Mouse (Mus musculus): ENCODE measurements around the gene Pop7.

Gene Pop7

DNA sequence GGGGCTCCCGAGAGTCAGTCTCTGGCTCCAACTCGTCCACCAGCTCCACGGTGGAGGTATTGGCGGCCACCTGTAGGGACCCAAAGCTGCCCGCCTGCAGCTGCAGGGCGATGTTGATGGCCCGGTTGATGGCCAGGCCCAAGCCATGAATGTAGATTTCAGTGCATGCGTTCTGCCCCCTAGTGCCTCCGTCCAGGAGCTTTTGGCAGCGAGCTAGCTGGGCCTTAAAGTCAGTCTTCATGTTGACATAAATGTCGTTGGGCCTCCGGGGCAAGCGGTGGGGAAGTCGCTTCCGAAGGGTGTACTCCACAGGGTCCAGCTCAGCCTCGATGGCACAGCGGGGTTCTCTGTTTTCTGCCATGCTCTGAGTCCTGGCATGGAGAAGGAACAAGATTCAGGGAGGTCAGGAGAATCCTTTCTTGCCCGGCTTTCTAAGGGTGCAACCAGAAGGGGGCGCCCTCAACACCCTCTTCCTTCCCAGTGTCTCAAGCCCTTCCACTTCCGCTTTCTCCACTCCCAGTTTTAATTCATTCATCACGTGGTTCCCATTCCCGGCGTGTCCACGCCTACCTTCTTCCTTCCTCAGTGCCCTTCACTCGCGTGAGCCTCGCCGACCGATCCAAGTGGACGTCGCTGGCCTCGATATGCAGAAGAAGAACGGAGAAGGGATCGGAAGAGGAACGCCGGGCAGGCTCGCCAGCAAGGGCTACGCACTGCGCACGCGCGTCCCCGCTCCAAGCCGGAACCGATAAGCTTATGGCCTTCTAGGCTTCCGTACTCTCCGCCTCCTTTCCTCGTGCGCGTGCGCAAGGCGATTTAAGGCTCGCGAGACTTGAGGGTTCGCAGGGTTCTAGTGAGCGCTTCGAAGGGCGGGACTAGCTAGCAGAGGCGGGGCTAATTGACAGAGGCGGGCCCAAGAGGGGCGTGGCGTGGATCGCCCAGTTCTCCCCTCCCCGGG is at the start of gene Pop7:
Pop7 (minus strand) TSS at position 810 of the 958 bp plus-strand sequence.
- peak; percentile 100 for DNase-seq

DNA sequence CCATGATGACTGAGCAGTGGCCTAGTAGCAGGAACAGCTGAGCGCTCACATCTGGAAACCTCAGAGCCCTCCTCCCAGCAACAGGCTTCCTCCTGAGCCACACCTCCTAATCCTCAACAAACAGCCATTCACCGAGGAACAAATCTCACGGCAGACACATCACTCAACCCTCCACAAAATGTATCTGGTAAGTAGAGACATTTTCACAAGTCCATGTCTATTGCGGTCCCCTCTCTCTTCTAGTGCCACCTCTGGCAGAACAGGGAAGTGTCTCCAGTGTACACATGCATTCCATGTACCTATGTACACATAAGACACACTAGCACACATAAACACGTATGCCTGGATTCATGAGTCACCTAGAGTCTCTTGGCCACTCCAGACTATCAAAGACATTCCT is 48.8 kb upstream of the Pop7 start:
- peak; percentile 77 for DNase-seq

- no peak for DNase-seq
These were observed 47.5 kb upstream of the Pop7 start for GRCm38 (mm10) chr5:137549840-137550239.

DNA sequence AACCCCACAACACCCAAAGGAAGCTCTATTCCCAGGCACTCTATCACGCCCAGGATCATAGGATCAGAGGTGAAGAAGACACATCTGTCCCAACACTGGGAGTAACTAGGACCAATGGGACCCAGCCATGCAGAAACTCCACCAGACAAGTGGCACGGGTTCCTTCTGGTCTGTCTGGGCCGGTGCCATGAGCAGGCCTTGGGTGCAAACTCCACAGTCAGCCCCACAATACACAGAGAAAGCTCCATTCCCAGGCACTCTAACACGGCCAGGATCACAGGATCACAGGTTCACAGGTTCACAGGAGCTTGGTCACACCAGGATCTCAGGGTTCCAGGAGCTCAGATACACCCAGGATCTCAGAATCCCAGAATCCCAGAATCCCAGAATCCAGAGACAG is 43.3 kb upstream of the Pop7 start:
- peak; percentile 73 for DNase-seq

DNA sequence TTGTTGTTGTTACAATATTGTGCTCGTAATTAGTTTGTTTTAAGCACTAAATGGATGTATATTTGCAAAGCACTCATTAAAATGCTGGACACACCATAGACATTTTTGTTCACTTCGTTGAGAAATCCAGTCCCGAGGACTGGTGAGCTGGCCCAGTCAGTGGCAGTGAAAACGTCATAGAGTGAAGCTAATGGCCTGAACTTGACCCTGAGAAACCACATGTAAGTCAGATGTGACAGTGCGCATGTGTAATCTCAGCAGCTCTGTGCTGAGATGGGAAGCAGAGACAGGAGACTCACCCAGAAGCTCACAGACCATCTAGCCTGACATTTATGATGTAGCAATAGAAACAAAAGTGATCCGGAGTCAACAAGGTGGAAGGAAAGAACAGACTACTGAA is 42.6 kb upstream of the Pop7 start:
- DNase-seq: peak; percentile 19

DNA sequence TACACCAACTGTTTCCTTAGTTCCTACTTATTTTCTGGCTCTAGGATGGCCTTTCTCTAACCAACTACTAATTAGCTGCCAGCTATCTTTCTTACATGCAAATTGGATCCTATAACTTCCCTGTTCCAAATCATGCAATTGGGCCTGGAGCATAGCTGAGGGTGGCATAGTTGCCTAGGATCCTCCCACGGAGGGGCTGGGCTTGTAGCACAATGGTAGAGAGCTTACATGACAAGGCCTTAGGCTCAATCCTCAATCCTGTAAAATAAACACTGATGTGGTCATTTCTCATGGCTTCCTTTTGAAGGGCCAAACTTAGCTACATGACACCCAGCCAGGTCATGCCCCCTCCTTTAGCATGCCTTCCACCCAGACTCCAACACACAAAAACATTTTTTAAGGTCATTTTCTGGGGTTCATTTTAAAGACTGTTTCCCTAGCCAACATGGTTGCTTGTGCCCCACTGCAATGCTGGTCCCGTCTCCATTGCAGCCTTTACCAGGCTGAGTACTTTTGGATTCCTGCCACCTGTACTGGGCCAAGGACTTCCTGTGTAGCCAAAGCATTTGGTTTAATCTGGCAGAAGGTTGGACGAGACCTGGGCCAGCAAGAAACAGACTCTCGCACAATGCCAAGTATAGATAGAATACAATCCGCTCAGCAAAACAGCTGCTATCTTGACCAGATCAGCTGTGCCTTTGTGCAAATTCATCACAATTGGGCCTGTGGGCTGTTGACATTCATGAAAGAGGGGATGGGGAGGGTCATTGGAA is 39.6 kb upstream of the Pop7 start:
- peak; percentile 86 for DNase-seq

GRCm38 (mm10) chr5:137540991-137541390 is 38.7 kb upstream of the Pop7 start:
- DNase-seq: peak; percentile 13

DNA sequence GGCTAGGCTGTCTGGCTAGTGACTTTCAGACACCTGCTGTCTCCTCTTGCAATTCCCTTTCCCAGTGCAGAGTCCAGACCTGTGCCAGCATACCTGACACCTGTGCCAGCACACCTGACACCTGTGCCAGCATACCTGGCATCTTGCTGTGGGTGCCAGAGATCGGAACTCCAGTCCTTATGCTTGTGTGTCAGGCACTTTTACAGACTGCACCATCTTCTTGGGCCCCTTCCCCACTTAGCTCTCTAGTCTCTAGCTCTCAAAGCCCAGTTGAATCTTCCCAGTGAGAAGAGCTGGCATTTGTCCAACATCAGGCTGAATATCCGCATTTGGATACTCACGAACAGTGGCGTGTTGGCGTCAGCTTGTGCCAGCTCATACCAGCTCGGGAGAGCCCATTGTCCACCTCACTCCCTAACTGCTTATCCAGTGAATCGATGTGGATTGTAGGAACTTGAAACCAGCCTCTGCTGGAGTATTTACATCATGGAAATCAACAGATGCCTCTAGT is 37.0 kb upstream of the Pop7 start:
- peak; percentile 87 for DNase-seq

DNA sequence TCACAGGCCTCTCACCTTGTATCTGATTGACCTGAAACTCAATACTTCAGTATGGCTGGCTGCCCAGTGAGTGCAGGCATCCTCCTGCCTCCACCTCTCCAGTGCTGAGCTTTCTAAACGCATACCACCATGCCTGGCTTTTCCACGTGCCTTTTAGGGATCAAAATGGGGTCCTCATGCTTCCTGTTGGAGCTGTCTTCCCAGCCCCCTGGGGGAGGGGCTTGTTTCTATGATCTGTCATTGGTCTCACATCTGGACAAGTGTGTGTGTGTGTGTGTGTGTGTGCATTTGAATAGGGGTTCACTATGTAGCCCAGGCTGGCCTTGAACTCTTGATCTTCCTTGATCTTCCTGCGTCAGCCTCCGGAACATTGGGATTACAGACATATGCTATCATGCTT is 35.1 kb upstream of the Pop7 start:
- peak; percentile 65 for DNase-seq

- DNase-seq: peak; percentile 57
These were observed 33.0 kb upstream of the Pop7 start for GRCm38 (mm10) chr5:137535318-137535717.

DNA sequence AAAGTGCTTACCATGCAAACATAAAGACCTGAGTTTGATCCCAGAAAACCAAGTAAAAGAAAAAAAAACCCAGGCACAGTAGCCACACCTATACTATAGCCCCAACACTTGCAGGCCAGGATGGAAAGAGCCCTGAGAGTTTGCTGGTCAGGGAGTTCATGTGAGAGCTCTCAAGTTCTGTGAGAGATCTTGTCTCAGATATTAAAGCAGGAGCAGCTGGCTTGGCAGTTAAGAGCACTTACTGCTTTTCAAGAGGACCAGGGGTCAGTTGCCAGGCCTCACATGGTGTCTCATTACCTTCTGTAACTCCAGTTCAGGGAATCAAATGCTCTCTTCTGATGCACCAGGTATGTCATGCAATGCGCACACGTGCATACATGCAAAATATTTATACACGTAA is 32.4 kb upstream of the Pop7 start:
- no peak for DNase-seq

DNA sequence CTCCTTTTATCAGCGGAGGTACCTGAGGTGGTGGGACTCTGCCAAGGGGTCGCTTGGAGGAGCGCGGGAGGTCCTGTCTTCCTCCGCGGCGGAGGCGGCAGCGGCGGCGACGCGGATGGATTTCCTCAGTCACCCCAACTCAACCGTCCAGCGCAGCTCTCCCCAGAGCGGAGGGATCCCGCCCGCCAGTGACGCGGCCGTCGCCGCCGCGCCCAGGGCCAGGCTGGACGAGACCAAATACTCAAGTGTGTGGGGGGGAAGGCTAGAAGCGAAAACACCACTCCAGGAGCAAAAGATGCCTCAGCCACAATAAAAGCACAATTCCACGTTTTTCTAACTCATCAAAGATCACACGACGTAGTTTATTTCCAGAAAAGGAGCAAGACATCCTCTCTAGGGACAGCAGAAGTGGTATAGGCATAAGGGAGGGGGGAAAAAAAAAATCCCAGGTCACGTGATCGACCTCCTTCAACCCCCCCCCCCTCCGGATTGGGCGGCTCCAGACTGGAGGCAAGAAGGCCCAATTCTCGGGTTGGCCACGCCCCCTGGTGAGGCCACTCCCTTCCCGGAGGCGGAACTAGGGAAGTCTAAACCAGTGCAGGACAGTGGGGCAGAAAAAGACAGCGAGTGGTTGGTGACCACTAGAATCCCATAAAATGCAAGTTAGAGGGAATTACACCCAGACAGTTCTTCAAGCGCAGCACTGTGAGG is 31.0 kb upstream of the Pop7 start, which contains the start of the genes Epo and Gnb2:
Epo (minus strand) TSS at position 126 of the 711 bp plus-strand sequence.
Gnb2 (minus strand) TSS at position 394 of the 711 bp plus-strand sequence.
- peak; percentile 100 for DNase-seq

- no peak for DNase-seq
These were observed 30.4 kb upstream of the Pop7 start for GRCm38 (mm10) chr5:137532808-137533116.

DNA sequence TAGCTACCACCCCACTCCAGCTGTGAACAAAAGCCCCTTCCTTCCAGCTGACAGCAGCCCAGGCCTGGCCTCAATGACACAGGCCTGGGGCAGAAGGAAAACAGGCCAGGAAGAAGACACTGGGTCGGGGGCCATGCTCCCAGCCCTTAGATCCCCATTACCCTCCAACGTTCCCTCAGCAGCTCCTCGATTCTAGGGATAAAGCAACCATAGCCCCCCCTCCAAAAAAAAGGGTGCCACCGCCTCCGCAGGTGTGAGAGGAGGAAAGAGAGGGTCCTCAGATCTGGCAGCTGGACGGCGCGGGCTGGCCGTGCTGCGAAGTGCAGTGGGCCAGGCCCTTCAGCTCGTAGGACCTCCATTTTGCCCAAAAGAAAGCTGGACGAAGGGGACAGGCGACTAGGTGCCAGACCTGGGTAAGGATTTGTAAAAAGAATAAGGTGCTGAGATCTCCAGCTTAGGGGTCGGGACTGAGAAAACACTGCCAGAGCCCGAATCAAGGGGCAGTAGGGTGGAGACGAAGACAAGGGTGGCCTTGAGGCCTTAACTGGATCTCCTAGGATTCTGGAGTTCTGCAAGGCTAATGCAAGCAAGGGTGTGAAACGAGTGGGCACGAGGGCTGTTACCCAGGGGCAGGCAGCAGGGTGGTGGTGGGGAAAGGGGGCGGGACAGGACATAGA is 30.0 kb upstream of the Pop7 start:
- DNase-seq: peak; percentile 97

DNA sequence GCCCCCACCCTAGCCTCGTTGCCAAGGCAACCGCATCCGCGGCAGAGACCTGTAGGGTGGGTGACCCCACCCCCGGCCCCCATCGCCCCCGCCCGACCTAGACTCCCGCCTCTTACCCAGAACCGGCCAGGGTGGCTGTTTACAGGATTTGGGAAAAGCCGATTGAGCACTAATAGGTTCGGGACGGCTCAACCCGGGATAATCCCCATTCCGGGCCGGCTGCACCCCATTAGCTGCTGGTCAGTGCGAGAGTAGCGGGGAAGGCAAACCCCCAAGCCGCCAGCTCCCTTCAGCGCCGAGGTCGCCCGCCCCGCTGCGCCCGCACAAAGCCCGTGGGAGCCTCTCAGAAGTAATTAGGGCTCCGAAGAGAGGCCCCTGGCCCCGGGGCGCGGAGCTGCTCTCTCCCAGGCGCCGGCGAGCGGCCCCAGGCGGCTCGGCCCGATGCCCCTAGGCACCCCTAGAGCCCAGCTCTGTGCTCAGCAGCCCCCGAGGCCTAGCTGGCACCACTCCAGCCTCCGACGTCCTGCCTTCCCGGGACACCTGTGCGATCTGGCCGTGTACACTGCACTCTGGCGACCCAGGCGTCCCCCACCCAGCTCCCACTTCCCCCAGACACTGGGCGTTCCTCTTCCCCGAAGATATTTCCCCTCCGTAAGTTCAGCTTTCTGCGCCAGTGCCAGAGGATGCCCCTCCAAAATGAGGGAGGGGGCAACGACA is 29.3 kb upstream of the Pop7 start:
- peak; percentile 98 for DNase-seq

- DNase-seq: peak; percentile 99
These were observed 28.5 kb upstream of the Pop7 start for GRCm38 (mm10) chr5:137530588-137531413.

GRCm38 (mm10) chr5:137530075-137530474 is 27.8 kb upstream of the Pop7 start:
- peak; percentile 95 for DNase-seq

GRCm38 (mm10) chr5:137529221-137529995 is 27.1 kb upstream of the Pop7 start:
- peak; percentile 95 for DNase-seq

DNA sequence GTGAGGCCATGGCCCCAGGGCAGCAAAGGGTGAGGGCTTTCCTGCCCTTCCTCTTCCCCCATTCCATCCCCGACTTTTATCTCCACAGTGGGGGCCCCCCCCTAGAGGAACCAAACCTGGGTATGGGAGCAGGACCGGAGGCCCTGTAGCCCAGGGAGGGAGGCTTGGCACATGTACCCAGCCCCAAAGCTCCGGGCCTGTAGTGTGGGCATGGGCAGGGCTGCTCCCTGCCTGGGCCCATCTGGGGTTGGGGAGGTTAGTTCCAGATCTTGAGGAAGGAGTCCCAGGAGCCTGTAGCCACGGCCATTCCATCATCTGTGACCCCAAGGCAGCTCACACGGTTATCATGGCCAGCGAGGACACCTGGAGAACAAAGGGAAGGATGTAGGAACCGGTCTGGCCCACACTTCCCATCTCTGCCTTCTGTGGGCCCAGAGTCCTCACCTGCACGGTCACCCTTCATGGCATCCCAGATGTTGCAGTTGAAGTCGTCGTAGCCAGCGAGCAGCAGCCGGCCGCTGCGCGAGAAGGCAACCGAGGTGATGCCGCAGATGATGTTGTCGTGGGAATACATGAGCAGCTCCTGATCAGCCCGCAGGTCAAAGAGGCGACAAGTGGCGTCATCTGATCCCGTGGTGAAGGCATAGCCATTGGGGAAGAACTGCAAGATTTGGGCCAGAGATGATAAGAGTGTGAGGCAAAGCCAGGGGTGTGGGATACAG is 26.1 kb upstream of the Pop7 start:
- DNase-seq: peak; percentile 94

All from heart, adult 11 months (tissue).